Mouse (Mus musculus) left cerebral cortex, postnatal 10 days (tissue): ENCODE results near the gene Adamts6. TPM values are rescaled to one million over a fixed set of nuclear protein-coding genes. Genes with fewer than 3 reads are reported as not detected.

Experiments
- DNase-seq, 2 experiments: peaks; one replicate each; pipeline ENCODE4 v3.0.0; 2021 to 2022; ENCODE audit warnings: low spot score in 2 of 2, mixed read lengths in 1 of 2; ENCODE audit errors: extremely low spot score in 1 of 2
- intact Hi-C: fragments of 180-260 bp; cut with DNase I; formaldehyde crosslinking; loops from one replicate; pipeline ENCODE4 v1.15.1; 2025
- total RNA-seq, 2 experiments: library from RNA; stranded (reverse); gene quantifications; 2 replicates each; pipeline ENCODE4 v1.2.3; 2021

The Adamts6 gene
- total RNA-seq, 2 experiments from 2014 or later: 2.7 to 4.3 TPM

DNA sequence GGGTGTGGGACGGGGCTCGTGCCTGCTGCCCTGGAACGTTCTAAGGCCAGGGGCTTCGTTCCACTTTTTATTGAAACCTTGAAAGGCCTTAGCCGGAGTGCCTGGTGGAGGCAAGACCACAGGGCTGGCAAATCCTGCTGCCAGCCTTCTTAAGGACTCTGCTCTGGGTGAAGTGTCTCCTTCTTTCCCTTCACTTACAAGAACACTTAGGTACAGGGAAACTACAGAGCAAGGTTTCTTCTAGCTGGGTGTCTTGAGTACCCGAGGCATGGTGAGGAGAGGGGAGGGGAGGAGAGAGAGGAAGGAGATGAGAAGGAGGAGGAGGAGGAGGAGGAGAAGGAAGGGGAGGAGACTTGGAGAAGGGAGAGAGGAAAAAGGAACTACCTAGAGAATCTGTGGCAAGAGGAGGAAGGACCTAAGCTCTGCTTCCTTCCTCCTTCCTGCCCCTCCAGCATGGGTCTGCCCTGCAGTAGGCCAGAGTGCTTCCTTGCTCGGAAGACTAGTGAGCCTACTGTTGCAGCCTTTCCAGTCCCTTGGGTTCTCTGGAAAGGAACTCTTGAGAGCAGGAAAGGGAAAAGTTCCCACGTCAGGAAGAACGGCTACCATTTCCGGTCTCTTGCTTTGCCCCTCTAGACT is 254.6 kb downstream of the Adamts6 start:
- intact Hi-C loops: no loop called here
- no peak for DNase-seq

DNA sequence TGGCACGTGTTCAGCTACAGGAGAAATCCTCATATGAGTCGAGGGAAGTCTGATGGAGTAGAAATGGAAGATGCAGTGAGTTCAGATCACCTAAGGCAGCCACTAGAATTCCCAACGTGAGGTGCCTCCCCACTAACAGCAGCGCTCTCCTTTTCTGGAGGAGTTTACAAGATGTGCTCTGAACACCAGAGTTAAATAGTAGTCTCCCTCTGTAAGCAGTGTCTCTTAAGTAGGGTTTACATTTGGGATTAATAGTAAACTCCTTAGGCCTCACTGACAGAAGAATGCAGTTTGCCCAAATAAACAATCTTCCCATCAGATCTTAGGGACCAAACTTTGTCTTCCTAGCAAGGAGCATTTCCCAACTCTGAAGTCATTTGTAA is 255.1 kb downstream of the Adamts6 start:
- DNase-seq: no peak
- intact Hi-C loops: no loop called here

Other genes with a start within 250 kb of the Adamts6 start
- 10 to 100 TPM; 43.7 to 46.3 TPM for gene Nln, start 178.2 kb upstream of the Adamts6 start, total RNA-seq
- gene Sgtb, start 178.1 kb upstream of the Adamts6 start, total RNA-seq: 10 to 100 TPM; 70.6 to 71.7 TPM
- gene Trappc13, start 109.4 kb upstream of the Adamts6 start, total RNA-seq: 10 to 100 TPM; 46.4 to 47.0 TPM
- 10 to 100 TPM; 54.8 to 58.1 TPM for gene Trim23, start 109.0 kb upstream of the Adamts6 start, total RNA-seq
- gene Cenpk, start 59.2 kb upstream of the Adamts6 start, total RNA-seq: 1 to 10 TPM; 1.9 to 2.4 TPM
- gene Ppwd1, start 59.0 kb upstream of the Adamts6 start, total RNA-seq: 10 to 100 TPM; 11.5 to 11.7 TPM